Mouse (Mus musculus) neutrophil, adult 5-6 weeks (primary cell): ENCODE measurements at regions not wholly inside any gene's neighbourhood (a gene's known extent, or its start where the extent isn't known, plus 50 kb on each side); places are given as distances from the start of the nearest gene placed in this dataset.

Experiments
- ATAC-seq: fragments of 151-379, 151-347 bp; 2 replicates; pipeline ENCODE4 v1.8.0; 2017; ENCODE audit warnings: mild to moderate bottlenecking, moderate TSS enrichment; ENCODE audit not compliant: insufficient number of reproducible peaks, poor library complexity, low FRiP score, severe bottlenecking; ENCODE audit errors: extremely low read depth

DNA sequence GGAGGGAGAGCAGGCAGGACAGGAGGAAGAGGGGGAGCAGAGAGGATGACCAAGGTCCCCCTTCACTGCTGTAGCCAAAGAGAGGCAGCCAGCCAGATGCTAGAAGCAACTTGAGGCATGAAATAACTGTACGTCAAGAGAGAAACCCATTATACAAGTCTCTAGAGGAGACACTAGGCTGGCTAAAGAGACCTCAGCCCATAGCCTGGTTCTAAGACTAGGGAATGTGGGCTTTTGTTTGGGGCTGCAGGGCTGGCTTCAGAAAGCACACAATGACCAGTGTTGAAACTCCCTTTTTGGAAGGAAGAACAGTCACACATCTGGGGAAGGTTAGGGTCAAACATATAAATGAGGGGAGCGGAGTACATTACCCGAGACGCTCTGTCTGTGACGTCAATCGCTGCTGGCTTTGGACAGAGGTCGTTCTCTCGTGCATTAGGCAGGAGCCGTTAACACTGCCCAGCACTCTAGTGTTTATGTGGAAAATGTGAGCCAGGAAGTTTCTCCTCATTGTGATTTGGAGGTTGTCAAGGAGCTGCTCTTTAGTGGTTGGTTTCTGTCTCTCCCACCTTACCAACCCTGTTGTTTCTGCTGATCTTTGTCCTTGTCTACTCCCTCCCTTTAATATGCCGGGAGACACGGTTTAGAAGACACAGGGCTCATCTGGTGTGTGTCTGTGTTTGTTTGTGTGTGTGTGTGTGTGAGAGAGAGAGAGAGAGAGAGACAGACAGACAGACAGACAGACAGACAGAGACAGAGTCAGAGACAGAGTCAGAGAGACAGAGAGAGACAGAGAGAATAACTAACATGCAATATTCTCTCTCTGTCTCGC is 57.5 kb upstream of the Gm45716 start:
- no peak for ATAC-seq

GRCm38 (mm10) chr11:90130635-90131034 is 56.8 kb upstream of the Gm45716 start:
- ATAC-seq: no peak

DNA sequence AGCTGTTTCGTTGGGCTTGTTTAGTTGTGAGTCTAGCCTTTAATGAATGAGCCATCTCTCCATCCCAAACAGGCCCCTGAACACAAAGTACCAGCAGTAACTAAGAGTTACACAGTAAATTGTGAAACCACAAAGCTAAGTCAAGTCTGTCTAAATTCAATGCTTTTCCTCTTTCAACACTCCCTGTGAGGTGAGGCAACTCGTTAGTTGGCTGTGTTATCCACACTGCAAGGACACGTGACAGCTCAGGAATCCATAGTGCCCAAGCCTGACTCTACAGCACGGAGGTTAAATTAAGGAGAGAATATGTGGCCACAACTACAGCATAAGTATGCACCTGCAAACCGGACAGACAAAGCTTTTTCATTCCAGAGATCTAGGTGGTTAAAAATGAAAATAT is 54.9 kb upstream of the Gm45716 start:
- peak; percentile 49; the same call in 1 of the 2 replicates for ATAC-seq

- no peak for ATAC-seq
Observed at GRCm38 (mm10) chr11:90136307-90136706, 51.2 kb upstream of the Gm45716 start.
